Mouse (Mus musculus) heart, embryonic 14.5 days (tissue): ENCODE measurements around the gene Alpk1. TPM values are rescaled to one million over a fixed set of nuclear protein-coding genes. Genes with fewer than 3 reads are reported as not detected.

Experiments used
- ATAC-seq: fragments of 200-750 bp; cut with Nextera tagmentation; 2 replicates; pipeline ENCODE4 v1.8.0; 2017; ENCODE audit warnings: low read depth, moderate TSS enrichment; ENCODE audit not compliant: insufficient number of reproducible peaks, insufficient read depth, low FRiP score
- H3K27ac ChIP-seq, 2 experiments: fragments of 200-500 bp in 1 of 2; fragments of 300-500 bp in 1 of 2; sonication (generic) in 1 of 2; replicated peaks in 1 of 2; 2 replicates each; pipeline ENCODE4 v1.5.1; 2012 to 2014; ENCODE audit warnings: low read depth in 2 of 2, low read length in 2 of 2, control low read depth in 1 of 2, mild to moderate bottlenecking in 1 of 2, mixed read lengths in 1 of 2; ENCODE audit not compliant: control insufficient read depth in 1 of 2, insufficient read depth in 1 of 2
- H3K27me3 ChIP-seq: fragments of 300-500 bp; sonication (generic); 2 replicates; pipeline ENCODE4 v1.6.1; 2014; ENCODE audit warnings: mild to moderate bottlenecking, low read length, control low read depth; ENCODE audit not compliant: control insufficient read depth, insufficient read depth
- H3K36me3 ChIP-seq: fragments of 300-500 bp; sonication (generic); 2 replicates; pipeline ENCODE4 v1.6.1; 2014; ENCODE audit warnings: mild to moderate bottlenecking, control low read depth, low read length, mixed read lengths; ENCODE audit not compliant: control insufficient read depth, insufficient read depth
- H3K4me1 ChIP-seq, 2 experiments: fragments of 200-500 bp in 1 of 2; fragments of 300-500 bp in 1 of 2; sonication (generic) in 1 of 2; 2 replicates each; pipeline ENCODE4 v1.6.1; 2012 to 2014; ENCODE audit warnings: low read length in 2 of 2, control low read depth in 1 of 2, mixed read lengths in 1 of 2; ENCODE audit not compliant: control insufficient read depth in 2 of 2, insufficient read depth in 2 of 2
- H3K4me2 ChIP-seq: fragments of 300-500 bp; sonication (generic); 2 replicates; pipeline ENCODE4 v1.6.1; 2014; ENCODE audit warnings: mild to moderate bottlenecking, low read length
- H3K4me3 ChIP-seq, 2 experiments: fragments of 200-500 bp in 1 of 2; fragments of 300-500 bp in 1 of 2; sonication (generic) in 1 of 2; 2 replicates each; pipeline ENCODE4 v1.5.1; 2012 to 2014; ENCODE audit warnings: low read length in 2 of 2, mild to moderate bottlenecking in 2 of 2, control low read depth in 1 of 2, low read depth in 1 of 2, moderate library complexity in 1 of 2; ENCODE audit not compliant: control insufficient read depth in 1 of 2, insufficient read depth in 1 of 2
- H3K9ac ChIP-seq: fragments of 300-500 bp; sonication (generic); 2 replicates; pipeline ENCODE4 v1.6.1; 2014; ENCODE audit warnings: mild to moderate bottlenecking, low read length
- H3K9me3 ChIP-seq: fragments of 300-500 bp; sonication (generic); 2 replicates; pipeline ENCODE4 v1.6.1; 2016; ENCODE audit warnings: low read length, control low read depth; ENCODE audit not compliant: control insufficient read depth
- WGBS: fragments of 180-500 bp; shearing (Covaris S2); extraction: QIAGEN DNeasy Blood & Tissue Kit; methylation state at CpG from one replicate; pipeline ENCODE4 v1.1.7; 2014; 5-methylcytosine and 5-hydroxymethylcytosine counted together
- polyA plus RNA-seq: library from polyadenylated mRNA; unstranded; fragments of >200 nt; fragmentation: Nextera tagmentation; extraction: Ambion mirVana; gene quantifications from 2 replicates; pipeline ENCODE4 v1.2.1, GENCODE M21; 2014

The Alpk1 gene
- polyA plus RNA-seq, 1 experiment from 2014 or later: 2.0 TPM

- ATAC-seq: no peak
- WGBS: 88% methylated on average over 3 of the region's 3 CpGs
- Histone ChIP-seq H3K27ac (no peak overlapping the region), H3K4me2 (no peak overlapping the region), H3K36me3 (no peaks in the 10 kb centered on the region), H3K9me3 (peaks cover 6% of the 10 kb centered on the region; the same call in 1 of the 2 replicates), H3K27me3 (peaks cover 6% of the 10 kb centered on the region), H3K4me1 (no peaks in the 10 kb centered on the region), H3K9ac (no peak overlapping the region), H3K4me3 (no peak overlapping the region)
Observed at GRCm38 (mm10) chr3:127741473-127741872, 38.9 kb downstream of the Alpk1 start.

DNA sequence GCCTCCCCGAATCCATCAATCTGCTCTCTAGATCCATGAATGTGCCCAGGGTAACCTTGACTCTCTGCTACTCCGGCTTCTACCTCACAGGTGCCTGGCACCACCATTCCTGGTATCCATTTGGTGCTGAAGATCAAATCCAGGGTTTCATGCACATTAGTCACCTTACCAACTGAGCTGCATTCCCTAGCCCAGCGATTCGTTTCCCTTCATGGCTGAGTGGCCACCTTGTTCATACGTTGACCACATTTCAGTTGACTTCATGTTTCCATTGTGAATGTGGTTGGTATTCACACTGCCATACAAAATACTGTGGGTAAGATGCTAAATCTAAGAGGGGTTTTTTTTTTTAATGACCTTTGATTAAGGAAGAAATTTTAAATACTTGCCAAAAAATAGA is 42.5 kb downstream of the Alpk1 start:
- 86% methylated on average over 5 of the region's 5 CpGs for WGBS
- H3K9me3 ChIP-seq: peaks cover 6% of the 10 kb centered on the region; the same call in 1 of the 2 replicates
- no peaks in the 10 kb centered on the region for H3K27me3 ChIP-seq
- H3K9ac ChIP-seq: no peak overlapping the region
- no peak for ATAC-seq
- no peak overlapping the region for H3K4me3 ChIP-seq
- H3K4me1 ChIP-seq: no peaks in the 10 kb centered on the region
- H3K36me3 ChIP-seq: no peaks in the 10 kb centered on the region
- no peak overlapping the region for H3K4me2 ChIP-seq
- H3K27ac ChIP-seq: no peak overlapping the region

- H3K4me3 ChIP-seq: no peak overlapping the region
- no peak for ATAC-seq
- H3K9me3 ChIP-seq: no peaks in the 10 kb centered on the region
- no peak overlapping the region for H3K4me2 ChIP-seq
- no peak overlapping the region for H3K27ac ChIP-seq
- H3K27me3 ChIP-seq: no peaks in the 10 kb centered on the region
- no peaks in the 10 kb centered on the region for H3K36me3 ChIP-seq
- 73% methylated on average over 3 of the region's 3 CpGs for WGBS
- H3K4me1 ChIP-seq: no peaks in the 10 kb centered on the region
- H3K9ac ChIP-seq: no peak overlapping the region
Observed at GRCm38 (mm10) chr3:127735395-127735794, 44.9 kb downstream of the Alpk1 start.

GRCm38 (mm10) chr3:127729513-127730137 is 50.7 kb downstream of the Alpk1 start:
- ATAC-seq: no peak
- Histone ChIP-seq H3K27ac (no peak overlapping the region), H3K4me3 (no peak overlapping the region), H3K36me3 (no peaks in the 10 kb centered on the region), H3K9ac (no peak overlapping the region), H3K4me1 (no peaks in the 10 kb centered on the region), H3K4me2 (no peak overlapping the region), H3K9me3 (no peaks in the 10 kb centered on the region), H3K27me3 (no peaks in the 10 kb centered on the region)
- WGBS: 84% methylated on average over 14 of the region's 14 CpGs

- no peaks in the 10 kb centered on the region for H3K27me3 ChIP-seq
- no peak overlapping the region for H3K4me2 ChIP-seq
- H3K9ac ChIP-seq: no peak overlapping the region
- no peaks in the 10 kb centered on the region for H3K4me1 ChIP-seq
- H3K9me3 ChIP-seq: no peaks in the 10 kb centered on the region
- no peak overlapping the region for H3K4me3 ChIP-seq
- no peak overlapping the region for H3K27ac ChIP-seq
- 84% methylated on average over 17 of the region's 17 CpGs for WGBS
- ATAC-seq: no peak
- no peaks in the 10 kb centered on the region for H3K36me3 ChIP-seq
Observed at GRCm38 (mm10) chr3:127728851-127729512, 51.3 kb downstream of the Alpk1 start.

DNA sequence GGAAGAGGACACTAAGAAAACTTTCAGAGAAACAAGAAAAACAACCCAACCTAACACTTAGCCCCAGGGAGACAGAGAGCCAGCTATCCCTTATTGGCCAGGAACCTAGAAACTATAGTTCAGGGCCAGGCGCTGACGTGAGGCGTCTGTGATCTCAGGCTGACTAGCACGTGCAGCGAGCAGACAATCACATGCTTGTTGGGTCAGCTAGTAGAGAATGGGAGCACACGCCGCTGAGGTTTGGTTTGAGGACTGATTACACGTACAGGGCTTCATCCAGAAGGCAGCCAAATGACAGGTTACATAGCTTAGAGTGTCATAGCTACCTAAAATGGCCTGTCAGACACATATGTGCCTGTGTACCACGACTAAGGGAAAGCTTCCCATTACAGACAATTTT is 52.3 kb downstream of the Alpk1 start:
- H3K27ac ChIP-seq: no peak overlapping the region
- 63% methylated on average over 9 of the region's 9 CpGs for WGBS
- no peaks in the 10 kb centered on the region for H3K4me1 ChIP-seq
- H3K4me2 ChIP-seq: no peak overlapping the region
- H3K4me3 ChIP-seq: no peak overlapping the region
- H3K27me3 ChIP-seq: no peaks in the 10 kb centered on the region
- ATAC-seq: no peak
- no peaks in the 10 kb centered on the region for H3K9me3 ChIP-seq
- no peaks in the 10 kb centered on the region for H3K36me3 ChIP-seq
- no peak overlapping the region for H3K9ac ChIP-seq

DNA sequence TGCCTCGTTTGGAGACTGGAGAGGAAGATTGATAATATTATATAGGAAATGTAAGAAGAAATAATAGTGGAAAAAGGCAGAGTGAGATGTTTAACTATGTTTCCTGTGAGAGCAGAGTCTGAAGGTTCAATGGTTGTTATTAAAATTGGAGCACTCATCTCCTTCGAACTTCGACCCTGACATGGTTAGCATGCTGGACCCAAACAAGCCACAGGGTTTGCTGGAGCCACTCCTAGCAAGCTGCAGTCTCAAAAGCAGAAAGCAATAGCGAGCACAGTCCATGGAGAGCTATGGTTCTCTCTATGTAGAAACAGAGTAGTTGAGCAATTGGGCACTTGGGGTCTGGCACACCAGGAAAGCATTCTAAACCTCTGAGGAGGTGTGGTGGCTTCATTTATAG is 59.4 kb downstream of the Alpk1 start:
- Histone ChIP-seq H3K27me3 (no peaks in the 10 kb centered on the region), H3K4me2 (no peak overlapping the region), H3K4me3 (no peak overlapping the region), H3K9me3 (no peaks in the 10 kb centered on the region), H3K4me1 (no peaks in the 10 kb centered on the region), H3K27ac (no peak overlapping the region), H3K9ac (no peak overlapping the region), H3K36me3 (no peaks in the 10 kb centered on the region)
- WGBS: 73% methylated on average over 4 of the region's 4 CpGs
- ATAC-seq: no peak

DNA sequence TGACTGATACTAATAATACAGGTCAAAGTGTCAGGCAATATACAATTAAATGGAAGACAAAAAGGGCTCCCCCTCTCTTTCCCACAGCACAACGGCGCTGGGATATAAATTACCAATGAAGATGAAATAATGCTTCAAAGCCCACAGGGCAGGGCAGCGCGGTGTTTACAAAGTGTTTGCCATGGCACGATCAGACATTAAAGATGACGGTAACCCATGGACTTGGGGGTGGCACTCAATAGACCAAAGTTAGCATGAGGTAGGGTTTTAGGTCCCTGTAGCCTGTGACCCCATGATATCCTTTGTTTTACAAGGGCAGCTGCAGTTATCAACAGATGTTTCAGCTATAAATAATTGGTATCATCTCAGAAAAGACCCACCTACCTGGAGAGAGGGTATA is 60.3 kb downstream of the Alpk1 start:
- Histone ChIP-seq H3K4me2 (no peak overlapping the region), H3K36me3 (no peaks in the 10 kb centered on the region), H3K27ac (no peak overlapping the region), H3K27me3 (no peaks in the 10 kb centered on the region), H3K4me1 (no peaks in the 10 kb centered on the region), H3K4me3 (no peak overlapping the region), H3K9ac (no peak overlapping the region), H3K9me3 (no peaks in the 10 kb centered on the region)
- no peak for ATAC-seq
- 84% methylated on average over 6 of the region's 6 CpGs for WGBS
